Mouse (Mus musculus) gastrocnemius, adult 18-20 months (tissue): ENCODE measurements around the gene Oaf. TPM values are rescaled to one million over a fixed set of nuclear protein-coding genes. Genes with fewer than 3 reads are reported as not detected.

Source experiments
- DNase-seq: peaks from one replicate; pipeline ENCODE4 v3.0.0; 2021; ENCODE audit warnings: low spot score
- total RNA-seq, 2 experiments: library from RNA; stranded (reverse); gene quantifications; 2 replicates each; pipeline ENCODE4 v1.2.3; 2021

The Oaf gene
- total RNA-seq, 2 experiments from 2014 or later = 4.2 to 6.4 TPM

DNA sequence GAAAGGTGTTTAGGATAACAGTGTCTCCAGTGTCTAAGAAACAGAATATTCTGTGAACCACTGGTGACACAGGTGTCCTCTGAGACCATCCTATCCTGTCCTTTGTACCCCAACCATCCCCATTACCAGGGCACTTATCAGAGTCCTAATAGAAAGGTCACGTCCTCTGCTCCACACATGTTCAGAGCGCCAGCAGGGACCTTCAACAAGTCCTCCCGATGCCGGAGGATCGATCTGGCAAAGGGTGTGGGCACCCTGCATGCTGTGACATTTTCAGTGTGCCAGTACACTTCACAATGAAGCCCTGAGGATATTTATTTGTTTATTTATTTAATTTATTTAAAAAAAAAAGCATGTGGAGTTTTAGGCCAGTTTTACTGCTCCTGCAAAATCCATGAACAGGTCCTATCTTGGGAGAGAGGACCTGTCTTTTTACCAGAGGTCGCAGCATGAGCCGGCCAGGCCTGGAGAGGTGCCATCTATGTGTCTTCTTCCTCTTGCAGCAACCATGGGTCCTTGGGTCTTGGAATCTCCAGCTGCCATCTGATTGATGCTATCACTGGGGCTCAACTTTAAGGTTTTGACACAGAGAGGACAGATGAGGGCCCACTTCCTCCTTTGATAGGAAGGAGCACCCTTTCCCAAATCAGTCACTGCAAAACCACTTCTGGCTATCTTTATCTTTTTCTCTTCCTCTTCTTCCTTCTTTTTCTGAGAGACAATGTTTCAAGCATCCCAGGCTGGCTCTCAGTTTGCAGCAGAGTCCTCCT, 6.3 kb upstream of the Oaf start:
- DNase-seq = no peak

DNA sequence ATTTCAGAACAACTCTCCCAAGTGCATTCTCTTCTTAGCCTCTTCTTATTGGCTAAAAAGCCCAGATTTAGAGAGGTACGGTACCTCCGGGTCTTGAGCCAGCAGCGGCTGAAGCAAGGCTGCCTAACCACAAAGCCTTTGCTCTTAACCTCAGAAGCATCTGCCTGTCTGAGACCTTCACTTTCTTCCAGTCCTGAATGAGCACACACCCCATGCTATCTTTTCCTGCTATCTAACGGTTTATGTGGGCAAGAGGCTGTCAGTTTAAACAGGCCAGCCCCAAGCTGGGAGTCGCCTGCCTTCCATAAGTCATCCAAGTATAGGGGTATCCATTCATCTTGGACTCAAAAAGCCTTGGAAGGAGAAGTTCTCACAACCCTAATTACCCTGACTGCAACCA, 2.7 kb upstream of the Oaf start:
- DNase-seq = no peak

DNA sequence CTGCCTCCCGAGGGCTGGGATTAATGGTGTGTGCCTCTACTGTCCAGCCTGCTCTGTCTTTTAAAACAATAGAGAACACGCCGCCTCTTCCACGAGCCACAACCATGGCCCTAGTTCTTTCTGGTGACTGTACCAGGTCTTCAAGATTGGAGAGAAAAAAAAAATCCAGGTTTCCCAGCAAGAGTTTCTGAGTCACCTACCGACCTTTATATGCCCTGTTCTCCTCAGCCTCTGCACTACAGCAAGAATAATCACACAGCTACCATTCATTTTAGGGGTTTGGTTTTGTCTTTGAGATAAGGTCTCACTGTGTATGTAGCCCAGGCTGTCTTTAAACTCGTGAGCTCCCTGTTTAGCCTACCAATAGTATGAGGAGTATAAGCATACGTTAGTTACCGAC, 2.3 kb upstream of the Oaf start:
- no peak for DNase-seq

DNA sequence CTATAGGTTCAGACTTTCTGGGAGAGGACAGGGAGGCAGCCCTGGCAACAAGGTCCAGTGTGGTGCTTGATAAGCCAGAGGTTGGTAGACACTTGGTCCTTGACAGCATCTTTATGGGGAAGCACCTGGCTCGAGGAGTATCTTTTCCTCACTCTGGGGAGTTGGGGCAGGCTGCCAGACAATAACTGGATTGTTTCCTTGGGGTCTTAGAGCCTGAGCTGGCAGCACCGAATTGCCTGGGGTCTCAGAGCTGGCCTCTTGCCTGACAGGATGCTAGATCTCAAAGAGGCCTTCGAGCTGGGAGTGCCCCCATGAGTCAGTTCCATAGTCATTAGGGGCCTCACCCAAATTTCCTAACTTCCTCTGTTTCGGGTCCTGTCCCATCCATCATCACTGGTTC, 1.6 kb upstream of the Oaf start:
- no peak for DNase-seq

DNA sequence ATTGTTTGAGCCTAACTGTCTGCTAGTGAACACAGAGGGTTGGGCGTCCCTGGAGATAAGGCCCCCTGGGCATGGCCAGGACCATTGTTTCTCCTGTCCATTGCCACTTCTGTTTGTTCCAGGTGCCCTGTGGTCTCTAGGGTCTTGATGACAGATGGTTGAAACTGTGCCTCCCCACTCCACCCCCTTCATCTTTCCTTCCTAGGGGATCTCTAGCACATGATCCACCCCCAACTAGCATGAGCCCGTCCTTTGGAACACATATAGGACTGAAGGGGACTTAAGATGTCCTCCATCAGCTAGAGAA, 836 bp upstream of the Oaf start:
- no peak for DNase-seq

DNA sequence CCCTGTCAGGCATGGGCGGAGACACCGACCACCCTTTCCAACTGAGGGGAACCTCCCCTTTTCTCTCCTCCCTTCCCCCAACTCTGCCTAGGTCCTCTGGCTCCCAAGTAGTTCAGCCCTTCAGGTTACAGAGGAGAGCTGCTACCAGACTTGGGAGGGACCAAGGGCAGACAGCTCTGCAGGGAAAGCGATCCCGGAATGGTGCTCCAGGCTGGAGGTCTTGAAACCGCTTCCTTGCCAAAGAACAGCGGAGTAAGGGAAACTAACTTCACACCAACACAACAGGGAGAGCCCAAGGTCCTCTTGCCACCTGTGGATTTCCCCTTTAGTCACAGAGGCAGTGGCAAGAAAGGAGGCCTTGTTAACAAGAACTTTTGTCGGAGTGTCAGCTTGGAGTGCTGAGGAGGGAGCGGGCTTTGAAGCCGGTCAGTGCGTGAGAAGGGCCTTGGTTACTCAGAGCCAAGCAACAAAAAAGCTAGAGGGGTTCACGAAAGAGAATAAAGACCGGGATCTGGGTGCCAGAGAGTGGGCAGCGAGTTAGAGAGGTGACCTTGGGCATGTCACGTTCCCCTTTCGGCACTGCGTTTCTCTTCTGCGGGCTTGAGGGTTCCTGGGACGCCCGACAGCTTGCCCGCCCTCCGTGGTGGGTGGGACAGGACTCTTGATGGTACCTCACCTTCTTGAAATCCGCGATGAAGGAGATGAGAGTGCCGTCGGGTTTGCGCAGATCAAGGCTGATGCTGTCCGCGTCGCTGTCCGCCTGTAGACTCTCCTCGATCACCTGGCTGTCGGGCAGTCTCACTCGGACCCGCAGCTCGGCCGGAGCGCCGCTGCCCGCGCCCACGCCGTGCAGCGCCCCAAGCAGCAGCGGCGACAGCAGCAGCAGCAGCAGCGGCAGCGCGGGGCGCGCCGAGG, 823 bp downstream of the Oaf start:
- DNase-seq = no peak

DNA sequence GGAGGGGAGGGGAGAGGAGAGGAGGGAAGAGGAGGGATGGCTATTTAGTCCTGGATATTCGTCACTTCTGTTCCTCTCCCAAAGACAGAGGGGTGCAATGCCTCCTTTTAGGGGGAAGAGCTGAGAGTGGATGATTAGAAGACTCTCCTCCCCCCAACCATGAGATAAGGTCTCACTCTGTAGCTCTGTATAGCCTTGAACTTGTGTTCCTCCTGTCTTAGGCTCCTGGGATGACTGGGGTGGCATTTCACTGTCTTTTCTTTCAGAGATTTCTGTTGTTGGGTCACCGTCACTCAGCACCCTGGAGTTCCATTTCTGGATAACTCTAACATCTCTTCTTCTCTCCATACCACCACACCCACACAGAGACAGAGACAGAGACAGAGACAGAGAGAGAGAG, 1.5 kb downstream of the Oaf start:
- no peak for DNase-seq

DNA sequence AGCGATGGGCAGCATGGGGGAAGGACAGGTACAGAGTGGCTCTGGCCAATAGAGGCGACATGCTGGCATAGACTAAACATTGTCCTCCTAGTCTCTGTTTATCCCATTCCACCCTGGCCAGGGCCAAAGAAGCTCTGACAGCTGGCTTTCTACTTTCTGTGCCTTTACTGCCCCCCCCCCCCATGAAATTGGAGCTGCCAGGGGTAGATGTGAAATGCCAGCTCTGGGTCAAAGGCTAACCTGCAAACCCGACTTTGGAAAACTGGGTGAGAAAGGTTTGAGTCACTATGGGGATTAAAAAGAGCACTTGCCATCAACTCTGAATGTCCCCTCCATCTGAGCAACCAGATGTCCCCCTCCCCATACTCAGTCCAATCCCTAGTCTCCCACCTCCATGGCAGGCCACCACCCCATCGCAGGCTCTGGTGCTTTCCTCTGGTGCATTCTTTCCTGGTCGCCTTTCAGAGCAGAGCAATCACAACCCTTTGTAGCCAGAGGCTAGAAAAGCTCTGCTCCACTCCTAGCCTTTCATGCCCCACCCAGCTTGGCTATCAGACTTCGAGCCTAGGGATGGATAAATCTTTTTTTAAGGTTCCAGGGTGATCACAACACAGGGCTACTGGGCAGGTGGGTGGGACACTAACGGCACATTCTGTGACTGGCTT, 2.5 kb downstream of the Oaf start:
- no peak for DNase-seq

DNA sequence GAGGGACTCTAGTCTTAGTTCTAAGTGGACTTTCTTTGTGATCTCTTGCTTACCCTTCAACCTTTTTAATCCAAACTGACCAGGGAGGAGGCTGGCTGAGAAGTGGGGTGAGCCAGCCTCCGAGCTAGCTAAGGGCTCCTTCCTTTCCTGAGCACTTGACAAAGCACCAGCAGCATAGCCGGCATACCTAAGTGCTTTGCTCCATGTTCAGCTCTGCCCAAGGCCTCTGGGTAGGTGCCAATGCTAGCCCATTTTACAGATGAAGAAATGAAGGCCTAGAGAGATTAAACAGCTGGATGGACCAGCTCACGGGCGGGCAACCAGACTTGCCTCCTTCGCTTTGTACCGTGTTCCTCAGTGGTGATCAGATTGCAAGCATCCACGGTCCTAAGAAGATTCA, 3.1 kb downstream of the Oaf start:
- no peak for DNase-seq

DNA sequence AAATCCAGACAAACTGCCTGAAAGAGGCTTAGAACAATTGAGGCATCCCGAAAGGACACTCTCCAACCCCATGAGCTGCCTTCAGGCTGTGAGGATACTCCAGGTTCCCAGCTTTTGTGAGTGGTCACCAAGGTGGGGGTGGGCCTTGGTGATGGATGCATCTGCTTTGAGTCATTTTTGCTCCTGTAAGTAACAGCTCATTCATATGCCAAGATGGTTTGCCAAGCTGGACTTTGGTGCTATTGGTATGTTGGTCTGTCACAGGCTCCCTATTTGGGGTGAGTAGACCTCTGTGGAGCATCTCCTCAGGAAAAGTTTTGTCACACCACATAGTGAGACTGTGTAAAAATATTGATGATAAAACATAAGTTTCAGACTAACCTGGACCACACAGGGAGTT, 3.6 kb downstream of the Oaf start:
- no peak for DNase-seq

DNA sequence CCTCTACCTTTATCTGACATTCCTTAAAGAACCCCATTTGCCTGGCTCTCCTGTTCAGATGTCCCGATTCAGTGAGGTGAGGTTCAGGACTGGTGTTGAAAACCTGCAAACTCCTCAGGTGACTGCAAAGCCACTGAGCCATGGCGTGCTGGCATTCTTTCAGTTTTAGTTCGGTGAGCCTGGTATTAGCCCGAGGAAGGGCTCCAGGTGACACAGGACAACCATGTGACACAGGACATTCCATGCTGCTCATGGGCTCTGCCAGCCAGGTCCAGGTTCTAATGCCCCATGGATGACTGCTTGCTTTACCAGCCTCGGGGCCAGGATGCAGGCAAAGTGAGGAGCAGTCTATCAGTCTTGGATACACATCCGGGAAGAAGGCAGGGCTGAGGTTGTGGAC, 4.4 kb downstream of the Oaf start:
- no peak for DNase-seq

DNA sequence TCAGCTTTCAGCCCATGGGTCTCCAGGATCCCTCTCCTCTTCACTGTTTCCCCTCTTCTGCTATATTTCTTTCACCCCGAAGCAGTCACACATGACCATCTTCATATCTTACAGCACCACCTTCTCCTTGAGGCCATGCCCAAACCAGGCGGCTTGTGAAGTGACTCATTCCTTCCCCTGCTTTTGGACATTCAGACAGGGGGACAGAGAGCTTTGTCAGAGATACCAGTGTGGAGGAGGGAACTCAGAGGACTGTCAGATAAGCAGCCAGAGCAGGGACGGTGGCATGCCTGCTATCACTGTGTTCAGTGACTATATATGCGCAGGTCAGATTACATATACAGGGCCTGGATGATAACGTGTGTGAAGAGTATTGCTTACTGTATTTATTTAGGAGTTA, 5.2 kb downstream of the Oaf start:
- no peak for DNase-seq

DNA sequence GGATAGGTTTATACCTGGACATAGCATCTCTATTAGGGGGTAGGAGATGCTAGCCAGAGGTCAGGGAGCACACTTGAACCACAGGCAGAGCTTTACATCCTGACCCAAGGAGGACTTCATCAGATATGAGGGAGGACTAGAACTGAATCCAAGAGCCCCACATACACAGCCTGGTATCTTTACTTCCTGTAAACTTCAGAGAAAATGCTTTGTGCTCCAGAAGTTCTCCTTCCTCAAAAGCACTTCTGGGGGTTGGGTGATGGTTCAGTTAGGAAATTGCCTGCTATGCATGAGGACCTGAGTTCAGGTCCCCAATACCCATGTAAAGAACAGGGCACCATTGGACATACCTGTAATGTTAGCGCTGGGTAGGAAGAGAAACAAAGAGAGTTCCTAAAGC, 6.2 kb downstream of the Oaf start:
- no peak for DNase-seq

DNA sequence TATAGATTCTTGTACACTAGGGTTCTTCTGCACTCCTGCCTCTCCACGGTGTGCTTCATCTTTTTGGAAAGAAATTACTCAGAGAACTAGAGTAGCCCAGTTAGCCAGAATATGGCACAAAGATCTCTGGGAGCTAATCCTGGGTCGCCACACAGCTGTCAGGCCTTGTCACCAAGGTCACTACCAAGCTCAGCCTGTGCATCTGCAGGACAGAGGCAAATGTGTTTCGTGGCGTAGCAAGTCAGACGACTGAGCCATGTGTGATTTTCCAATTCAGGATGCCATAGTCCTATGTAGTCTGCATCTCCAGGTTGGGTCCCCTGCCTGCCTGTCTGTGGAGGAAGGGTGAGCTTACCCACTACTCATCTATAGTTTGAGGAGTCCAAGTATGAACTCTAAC, 6.7 kb downstream of the Oaf start:
- no peak for DNase-seq

DNA sequence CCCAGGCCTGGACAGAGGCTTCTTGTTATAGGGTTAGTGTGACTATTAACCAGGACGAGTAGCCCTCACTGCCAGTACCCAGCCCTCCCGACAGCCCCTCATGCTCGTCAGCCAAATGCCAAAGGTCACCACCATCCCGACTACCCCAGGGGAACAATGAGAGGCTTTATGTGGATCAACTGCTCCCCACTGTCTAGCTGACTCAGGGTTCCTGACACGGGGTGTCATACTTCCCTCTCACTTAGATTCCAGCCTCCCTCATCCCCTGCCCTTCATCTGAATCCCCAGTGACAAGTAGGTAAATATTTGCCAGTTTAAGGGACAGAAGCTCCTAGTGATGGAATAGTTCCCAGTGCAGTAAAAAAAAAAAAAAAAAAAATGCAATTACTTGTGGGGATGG, 7.4 kb downstream of the Oaf start:
- no peak for DNase-seq

DNA sequence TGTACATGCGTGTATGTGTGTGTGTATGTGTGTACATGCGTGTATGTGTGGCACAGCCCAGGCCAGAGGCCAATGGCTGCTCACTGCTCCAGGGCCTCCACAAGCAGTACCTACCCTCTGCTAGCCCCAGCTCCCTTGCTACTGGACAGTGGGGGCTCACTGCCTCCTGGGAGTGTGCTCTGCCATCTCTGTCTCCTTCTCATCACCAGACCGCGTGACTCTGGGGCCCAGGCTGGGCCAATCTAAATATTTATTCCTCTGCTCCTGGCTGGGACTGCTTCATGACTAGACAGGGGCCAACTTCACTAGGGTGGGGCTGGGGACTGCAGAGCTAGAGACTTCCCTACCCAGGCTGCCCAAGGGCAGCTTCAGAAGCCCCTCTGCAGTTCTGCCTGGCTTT, 7.9 kb downstream of the Oaf start:
- DNase-seq = no peak

DNA sequence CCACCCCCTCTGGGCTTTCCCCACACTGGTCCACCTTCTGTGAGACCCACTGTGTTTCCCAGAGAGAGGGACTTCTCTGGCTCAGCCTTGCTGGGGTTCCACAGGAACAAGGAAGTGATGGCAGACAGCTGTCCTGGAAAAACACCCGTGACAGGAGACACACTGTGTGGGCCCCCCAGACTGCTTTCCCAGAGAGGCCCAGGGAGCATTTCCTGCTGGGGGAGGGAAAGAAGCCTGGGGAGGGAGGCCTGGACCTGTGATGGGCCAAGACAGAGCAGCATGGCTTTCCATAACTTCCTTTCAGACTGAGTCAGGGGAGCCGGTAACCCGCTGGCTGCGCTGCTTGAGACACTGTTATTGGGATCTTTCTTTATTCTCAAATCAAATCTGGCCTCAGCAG, 8.8 kb downstream of the Oaf start:
- DNase-seq = no peak

DNA sequence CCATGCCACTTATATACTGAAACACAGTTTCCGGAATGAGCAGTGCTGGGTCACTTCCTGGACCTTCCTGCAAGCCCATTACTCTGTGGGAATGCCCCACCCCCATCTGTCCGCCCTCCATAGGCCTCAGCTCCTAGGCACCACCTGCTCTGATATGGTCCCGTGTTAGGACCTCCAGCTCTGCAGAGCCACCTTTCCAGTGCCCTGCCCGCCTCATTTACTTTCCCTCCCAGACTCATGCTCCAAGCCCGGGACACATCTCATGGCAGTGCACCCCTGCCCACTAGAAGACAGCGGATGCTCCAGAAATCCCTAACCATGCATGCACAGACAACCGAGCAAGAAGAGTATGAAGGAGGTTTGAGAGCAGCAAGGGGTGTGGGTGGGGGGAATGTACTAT, 9.7 kb downstream of the Oaf start:
- DNase-seq = no peak

DNA sequence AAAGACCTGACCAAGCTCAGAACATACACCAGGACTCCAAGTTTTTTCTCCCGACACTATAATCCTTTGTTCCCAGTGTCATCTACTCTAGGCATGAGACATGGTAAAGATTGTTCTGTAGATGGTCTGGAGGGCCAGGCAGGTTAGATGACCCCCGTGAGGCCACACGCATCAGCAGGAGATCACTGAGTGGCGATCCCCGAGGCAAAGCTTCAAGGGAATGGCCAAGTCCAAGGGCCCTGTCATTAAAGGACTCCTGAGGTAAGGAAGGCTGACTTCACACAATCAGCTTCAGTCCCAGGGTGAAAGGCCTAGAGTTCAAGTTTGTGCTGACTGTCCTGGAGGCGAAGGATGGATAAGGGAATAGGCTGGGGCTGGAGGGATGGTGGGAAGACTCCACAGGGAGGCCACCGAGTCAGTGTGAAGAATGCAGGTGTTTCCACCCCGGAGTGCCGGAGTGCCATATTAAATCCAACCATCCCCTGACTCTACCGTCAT, 10.3 kb downstream of the Oaf start:
- DNase-seq = no peak

DNA sequence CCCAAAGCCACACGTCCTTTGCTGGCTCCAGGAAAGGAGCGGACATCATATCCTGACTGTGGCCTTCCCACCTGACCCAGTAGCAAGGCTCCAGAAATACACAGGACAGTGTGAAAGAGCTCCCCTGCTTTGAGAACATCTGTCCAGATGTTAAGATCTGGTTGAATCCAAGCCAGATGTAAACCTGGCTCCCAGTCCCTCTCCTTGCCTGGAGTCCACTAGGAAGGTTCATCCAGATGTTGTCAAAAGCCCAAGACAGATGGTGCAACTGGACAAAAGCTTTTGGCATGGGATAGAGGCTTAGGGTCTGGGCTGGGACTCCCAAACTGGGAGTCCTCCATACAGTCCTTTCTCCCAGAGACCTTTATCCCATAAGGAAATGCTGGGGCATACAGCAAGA, 11.0 kb downstream of the Oaf start:
- no peak for DNase-seq

DNA sequence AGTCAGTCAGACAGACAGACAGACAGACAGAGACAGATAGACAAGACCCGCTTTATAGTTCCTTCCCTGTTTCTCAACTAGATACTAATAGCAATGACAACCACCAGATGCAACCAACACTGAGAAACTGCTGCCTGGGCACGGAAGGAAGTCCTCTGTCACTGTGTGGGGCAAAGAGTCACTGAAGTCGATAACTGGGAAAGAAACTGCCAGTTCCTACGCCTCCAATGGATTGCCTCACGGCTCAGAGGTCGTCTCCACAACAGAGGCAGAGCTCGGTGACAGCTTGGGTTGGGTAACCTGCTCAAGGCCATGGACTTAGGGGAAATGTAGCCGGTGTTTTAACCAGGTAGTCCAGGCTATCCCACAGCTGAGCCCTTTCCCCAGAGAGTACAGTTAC, 12.1 kb downstream of the Oaf start:
- no peak for DNase-seq

DNA sequence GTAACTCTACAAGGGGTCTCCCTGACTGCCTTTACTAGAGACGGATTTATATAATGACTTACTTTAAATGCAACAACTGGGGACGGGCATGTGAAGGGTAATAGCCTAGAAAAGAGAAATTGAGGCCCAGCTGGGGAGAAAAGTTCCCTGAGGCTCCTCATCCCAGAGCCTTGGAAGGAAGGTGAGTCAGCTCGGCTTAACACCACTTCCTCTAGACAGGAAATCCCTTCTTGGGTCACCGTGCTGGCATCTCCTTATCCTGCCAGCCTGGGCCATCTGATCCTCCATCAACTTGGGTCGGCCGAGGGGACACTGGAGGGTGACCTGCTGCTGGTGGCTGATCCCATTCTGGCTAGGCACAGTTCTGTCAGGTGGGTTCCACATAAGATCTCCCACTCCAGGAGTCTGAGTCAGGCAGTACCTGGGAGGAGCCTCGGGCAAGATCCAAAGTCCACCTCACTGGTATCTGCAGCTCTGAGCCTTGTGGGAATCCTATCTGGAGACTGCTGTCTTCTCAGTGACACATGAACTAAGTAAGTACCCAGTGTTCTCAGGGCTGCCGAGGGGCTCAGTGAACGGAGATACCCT, 13.0 kb downstream of the Oaf start:
- DNase-seq = no peak
